Mouse (Mus musculus) left cerebral cortex, postnatal 14 days (tissue): Measurements from ENCODE around the gene Hmg20a. TPM values are rescaled to one million over a fixed set of nuclear protein-coding genes. Genes with fewer than 3 reads are reported as not detected.

ENCODE experiments used
- DNase-seq, 2 experiments: peaks; one replicate each; pipeline ENCODE4 v3.0.0; 2021 to 2022; ENCODE audit warnings: low spot score in 2 of 2, mixed read lengths in 1 of 2
- intact Hi-C: fragments of 180-260 bp; cut with DNase I; formaldehyde crosslinking; loops from one replicate; pipeline ENCODE4 v1.15.1; 2025
- total RNA-seq, 2 experiments: library from RNA; stranded (reverse); gene quantifications; 2 replicates each; pipeline ENCODE4 v1.2.3; 2021

The Hmg20a gene
- total RNA-seq, 2 experiments from 2014 or later = 58.9 to 63.1 TPM

DNA sequence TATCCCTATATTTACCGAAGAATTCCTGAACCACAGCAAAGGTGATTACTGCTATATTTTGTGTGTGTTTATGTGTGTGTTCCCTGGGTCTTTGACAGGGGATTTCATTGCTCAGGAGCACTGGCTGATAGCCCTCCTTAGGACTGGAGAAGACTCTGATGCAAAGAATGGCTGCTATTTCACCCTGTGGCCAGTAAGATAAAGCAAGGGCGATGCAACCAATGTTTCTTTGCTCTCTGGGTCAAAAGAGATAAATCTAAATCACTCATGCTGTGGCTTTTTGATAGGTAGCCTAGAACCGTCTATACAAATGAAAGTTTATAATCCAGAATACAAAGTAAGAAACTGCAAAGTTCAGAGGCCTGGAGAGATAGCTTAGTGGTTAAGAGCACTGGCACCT lies 69.2 kb downstream of the Hmg20a start:
- intact Hi-C loops = no loop called here
- no peak for DNase-seq

DNA sequence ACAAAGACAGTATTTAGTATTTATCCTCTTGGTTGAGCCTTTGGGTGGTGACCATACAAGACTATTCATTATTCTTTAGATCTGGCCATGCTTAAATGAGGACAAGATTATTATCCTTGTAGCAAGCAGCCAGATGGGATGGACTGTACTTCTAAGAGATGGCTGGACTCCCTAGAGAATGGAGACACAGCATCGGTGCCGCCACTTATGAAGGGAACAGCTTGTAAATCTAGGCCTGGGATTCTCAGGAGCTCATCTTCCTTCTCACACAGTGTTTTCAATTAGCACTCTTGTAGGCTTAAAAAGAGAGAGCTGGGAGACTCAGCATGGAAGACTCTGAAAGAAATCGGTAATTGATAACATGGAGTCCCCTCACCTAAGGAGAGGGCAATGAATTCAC lies 74.0 kb downstream of the Hmg20a start:
- intact Hi-C loops = no loop called here
- no peak for DNase-seq

GRCm38 (mm10) chr9:56492916-56493315 lies 74.5 kb downstream of the Hmg20a start:
- intact Hi-C loops = no loop called here

DNA sequence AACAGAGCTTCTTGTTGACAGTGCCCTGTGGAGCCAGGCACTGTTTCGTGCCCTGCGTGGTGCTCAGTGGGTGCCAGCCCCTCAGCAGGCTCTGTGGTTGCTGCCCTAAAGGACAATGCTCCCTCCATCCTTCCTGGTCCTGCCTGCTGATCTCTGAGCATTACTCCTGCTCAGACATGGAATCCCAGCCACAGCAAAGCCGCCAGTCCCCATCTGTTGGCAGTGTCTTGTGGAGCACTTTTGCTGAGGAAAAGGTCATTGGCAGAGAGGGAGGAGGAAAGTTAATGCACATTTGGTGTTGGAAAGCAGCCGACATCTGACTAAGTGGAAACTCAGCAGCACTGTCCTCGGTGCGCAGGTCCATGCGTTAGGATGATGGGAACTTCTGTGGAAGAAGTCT lies 76.7 kb downstream of the Hmg20a start:
- intact Hi-C loops = no loop called here
- DNase-seq = no peak

More at GRCm38 (mm10) chr9:56492916-56493315, 74.5 kb downstream of the Hmg20a start:
- DNase-seq = no peak

GRCm38 (mm10) chr9:56495795-56496232 lies 77.4 kb downstream of the Hmg20a start:
- no peak for DNase-seq

GRCm38 (mm10) chr9:56496567-56496966 lies 78.2 kb downstream of the Hmg20a start:
- no peak for DNase-seq
- intact Hi-C loops = no loop called here

More at GRCm38 (mm10) chr9:56495795-56496232, 77.4 kb downstream of the Hmg20a start:
- intact Hi-C loops = no loop called here

- intact Hi-C loops = no loop called here
Measured at GRCm38 (mm10) chr9:56497181-56497864, 78.9 kb downstream of the Hmg20a start.

DNA sequence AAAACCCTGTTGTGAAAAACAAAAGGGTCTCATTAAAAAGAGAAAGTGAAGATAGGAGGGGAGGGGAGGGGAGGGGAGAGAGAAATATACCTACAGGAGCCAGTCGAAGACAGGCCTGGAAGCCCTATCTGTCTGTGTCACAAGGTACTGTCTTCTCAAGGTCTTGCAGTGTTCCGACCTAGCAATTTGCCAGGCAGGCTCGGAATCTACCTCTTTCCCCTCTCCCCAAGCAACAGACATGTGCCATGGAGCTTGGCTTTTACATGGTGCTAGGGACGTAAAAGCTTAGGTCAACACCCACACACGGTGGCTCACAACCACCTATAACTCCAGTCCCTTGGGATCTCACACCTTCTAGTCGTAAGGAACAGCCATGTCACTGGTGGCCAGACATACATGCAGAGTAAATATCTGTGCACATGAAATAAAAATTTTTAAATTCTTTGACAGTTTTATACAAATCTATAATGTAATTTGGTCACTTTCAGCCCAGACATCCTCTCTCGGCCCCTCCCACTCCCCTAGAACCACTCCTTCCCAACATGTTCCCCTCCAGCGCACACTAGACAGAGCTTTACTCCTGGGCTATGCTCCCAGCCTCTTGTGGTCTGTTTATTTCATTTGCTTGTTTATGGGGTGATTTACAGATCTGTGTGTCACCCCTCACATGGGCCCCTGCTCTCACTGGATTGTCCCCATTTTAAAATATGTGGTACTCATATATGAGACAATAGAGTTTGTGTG lies 81.1 kb downstream of the Hmg20a start:
- no peak for DNase-seq
- intact Hi-C loops = no loop called here

More at GRCm38 (mm10) chr9:56497181-56497864, 78.9 kb downstream of the Hmg20a start:
- no peak for DNase-seq

GRCm38 (mm10) chr9:56500893-56501590 lies 82.6 kb downstream of the Hmg20a start:
- DNase-seq = no peak
- intact Hi-C loops = no loop called here

GRCm38 (mm10) chr9:56501721-56502542 lies 83.5 kb downstream of the Hmg20a start:
- no peak for DNase-seq
- intact Hi-C loops = no loop called here

- no peak for DNase-seq
- intact Hi-C loops = no loop called here
Measured at GRCm38 (mm10) chr9:56502543-56502971, 84.1 kb downstream of the Hmg20a start.

DNA sequence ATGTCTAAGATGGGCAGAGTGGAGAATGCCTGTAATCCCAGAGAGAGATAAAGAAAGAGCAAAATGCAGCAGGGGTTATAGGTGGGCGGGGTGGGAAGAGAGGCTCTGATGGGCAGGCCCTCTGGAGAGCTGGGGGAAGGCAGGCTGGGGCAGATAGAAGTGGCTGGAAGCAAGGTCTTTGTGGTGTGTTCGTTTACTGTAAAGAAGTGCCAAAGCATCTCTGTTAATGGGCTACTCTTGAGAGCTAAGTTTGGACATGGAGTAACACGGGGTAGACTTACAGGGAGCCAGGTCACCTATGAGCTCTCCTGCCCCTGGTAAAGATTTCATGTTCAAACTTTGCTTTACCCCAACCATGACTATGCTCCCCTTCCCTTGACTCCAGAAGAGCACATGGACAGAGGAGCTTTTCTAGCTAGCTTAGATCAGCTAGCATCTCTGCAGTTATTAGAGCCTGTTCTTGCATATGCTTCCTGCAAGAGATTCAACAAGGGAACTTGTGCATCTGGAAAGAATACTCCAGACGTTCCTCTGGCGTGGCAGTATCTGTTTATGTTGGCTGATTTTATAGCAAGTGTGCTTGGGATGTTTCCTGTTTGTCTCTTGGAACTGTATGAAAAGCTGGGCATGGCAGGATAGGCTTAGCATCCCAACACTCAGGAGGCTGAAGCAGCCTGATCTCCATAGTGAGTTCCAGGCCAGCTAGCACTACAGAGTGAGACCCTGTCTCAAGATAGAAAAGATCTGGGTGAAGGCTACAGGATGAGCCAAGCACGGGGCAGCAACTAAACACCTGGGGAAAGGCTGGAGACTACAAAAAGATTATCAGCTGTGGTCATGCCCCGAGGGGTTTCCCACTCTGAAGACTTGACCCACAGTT lies 85.5 kb downstream of the Hmg20a start:
- no peak for DNase-seq
- intact Hi-C loops = no loop called here

DNA sequence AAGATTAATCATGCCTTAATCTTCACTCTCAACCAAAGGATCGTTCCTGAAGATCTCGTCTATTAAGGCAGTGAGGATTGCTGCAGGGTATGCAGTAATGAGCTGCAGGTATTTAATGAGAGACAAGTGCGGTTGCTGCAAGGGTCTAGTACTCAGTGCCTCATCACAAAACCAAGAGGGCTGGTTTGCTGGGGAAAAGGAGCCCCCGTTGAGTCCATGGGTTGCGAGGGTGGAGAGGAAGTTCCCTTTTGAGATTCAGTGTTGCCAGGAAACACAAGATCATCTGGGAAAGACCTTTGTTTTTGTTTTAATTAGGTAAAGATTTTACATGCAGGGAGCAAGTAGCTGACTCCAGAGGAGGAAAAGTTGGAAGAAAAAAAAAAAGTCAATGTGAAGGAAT lies 86.1 kb downstream of the Hmg20a start:
- intact Hi-C loops = no loop called here
- no peak for DNase-seq

- no peak for DNase-seq
- intact Hi-C loops = loop anchor here (5.0 kb wide), 2 partner anchors 47 to 102 kb away; no protein-coding TSS in a partner anchor
Measured at GRCm38 (mm10) chr9:56505083-56505792, 86.8 kb downstream of the Hmg20a start.

- peak; percentile 92 to 94 for DNase-seq
- intact Hi-C loops = loop anchor here (1.0 to 5.0 kb wide), 5 partner anchors 46 to 293 kb away; partner anchors contain the start of genes Hmg20a and Peak1
Measured at GRCm38 (mm10) chr9:56505793-56506755, 87.7 kb downstream of the Hmg20a start.

- DNase-seq = no peak
- intact Hi-C loops = loop anchor here (1.0 to 5.0 kb wide), 5 partner anchors 45 to 294 kb away; partner anchors contain the start of genes Hmg20a and Peak1
Measured at GRCm38 (mm10) chr9:56506931-56507681, 88.7 kb downstream of the Hmg20a start.
